Mouse (Mus musculus) left cerebral cortex, adult 8-10 months (tissue): ENCODE measurements around the gene Ipo8. TPM values are rescaled to one million over a fixed set of nuclear protein-coding genes. Genes with fewer than 3 reads are reported as not detected.

Source experiments
- DNase-seq, 2 experiments: peaks; one replicate each; pipeline ENCODE4 v3.0.0; 2022; ENCODE audit warnings: low spot score in 2 of 2
- total RNA-seq, 4 experiments: library from RNA; stranded (reverse); gene quantifications; 2 replicates each; pipeline ENCODE4 v1.2.4; 2022

Ipo8 gene
- 10 to 100 TPM; 40.8 to 46.9 (median 44.0) TPM for total RNA-seq

DNA sequence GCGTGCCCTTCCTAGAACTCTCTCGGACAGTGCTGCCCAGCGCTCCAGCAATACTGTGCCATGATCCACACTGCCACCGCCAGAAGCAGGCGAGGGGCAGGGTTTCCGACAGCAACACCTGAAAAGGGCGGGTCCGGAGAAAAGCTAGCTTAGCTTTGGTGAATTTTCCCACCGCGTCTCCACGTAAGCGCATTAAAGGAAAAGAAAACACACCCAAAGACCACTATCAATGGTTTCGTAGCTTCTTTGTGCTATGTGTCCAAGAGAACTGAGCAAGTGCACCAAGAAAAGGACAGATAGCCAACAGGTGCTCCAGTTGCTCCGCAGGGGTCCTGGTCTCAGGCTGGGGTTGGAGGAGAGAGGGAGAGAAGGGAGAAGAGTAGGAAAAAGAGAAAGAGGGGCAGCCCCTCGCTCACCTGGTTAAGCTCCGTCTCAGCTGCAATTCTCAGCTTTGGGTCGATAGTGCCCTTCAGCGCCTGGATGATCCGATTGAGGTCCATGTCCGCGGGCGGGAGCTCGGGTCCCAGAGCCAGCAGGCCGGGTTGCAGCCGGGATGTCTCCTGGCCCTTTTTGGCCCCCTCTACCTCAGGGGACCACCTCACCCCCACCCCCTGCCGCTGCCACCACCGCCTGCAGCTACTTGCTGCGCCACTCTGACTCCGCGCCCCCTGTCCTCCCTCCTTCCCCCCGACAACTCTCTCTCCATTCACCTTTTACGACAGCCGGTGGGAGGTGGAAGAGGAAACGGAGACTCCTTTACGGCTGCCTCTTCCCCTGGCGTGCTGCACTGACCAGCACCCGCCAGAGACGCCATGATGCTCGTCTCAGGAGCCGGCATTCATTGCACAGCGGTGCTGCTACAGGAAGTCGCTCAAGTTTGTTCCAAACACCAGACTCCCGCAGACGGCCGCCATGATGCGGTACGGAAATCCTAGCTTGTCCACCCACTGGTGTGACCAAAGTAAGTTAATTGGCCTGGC lies at the start of gene Ipo8:
Gene Ipo8 (minus strand): TSS at position 720 of the 980 bp plus-strand sequence.
- DNase-seq: peak; percentile 75 to 98

GRCm38 (mm10) chr6:148873911-148874310 lies 42.6 kb upstream of the Ipo8 start:
- no peak for DNase-seq

GRCm38 (mm10) chr6:148845629-148846028 lies 14.4 kb upstream of the Ipo8 start:
- DNase-seq: no peak

DNA sequence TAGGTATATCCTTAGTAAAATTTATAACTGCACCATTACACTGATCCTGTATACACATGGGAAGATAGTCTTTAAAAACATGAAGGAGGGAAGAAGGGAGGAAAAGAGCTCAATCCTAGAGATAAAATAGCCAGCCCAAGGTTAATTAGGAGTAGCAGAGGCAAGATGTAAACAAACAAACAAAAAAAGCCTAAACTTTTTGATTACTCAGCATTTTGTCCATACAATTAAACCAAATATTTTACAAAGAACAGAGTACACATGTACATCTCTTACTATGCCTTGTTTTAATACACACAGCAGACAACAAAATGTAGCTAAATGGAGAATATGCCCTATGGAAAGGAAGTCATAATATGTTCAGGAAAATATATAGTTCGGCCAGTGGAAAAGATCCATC lies 10.5 kb upstream of the Ipo8 start:
- DNase-seq: no peak

- no peak for DNase-seq
Measured at GRCm38 (mm10) chr6:148838460-148838859, 7.2 kb upstream of the Ipo8 start.

- DNase-seq: no peak
Measured at GRCm38 (mm10) chr6:148831728-148832121, 458 bp upstream of the Ipo8 start.

DNA sequence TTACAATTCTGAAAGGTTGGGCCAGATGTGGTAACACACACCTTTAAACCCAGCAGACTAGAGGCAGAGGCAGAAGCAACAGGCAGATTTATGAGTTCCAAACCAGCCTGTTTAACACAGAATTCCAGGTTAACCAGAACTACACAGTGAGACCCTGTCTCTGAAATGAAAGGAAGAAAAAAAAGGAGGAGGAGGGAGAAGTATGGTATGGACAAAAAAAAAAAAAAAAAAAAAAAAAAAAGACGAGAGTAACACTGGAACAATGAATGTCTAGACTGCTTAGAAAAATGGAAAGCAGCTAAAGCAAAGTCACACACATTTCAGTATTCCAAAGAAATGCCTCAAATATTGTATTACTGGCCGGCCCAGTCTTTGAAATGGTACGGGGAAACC lies 916 bp downstream of the Ipo8 start:
- DNase-seq: no peak

- DNase-seq: peak in 1 of 2 experiments; percentile 6
Measured at GRCm38 (mm10) chr6:148826119-148826518, 5.1 kb downstream of the Ipo8 start.

GRCm38 (mm10) chr6:148818624-148819343 lies 12.5 kb downstream of the Ipo8 start:
- DNase-seq: no peak

GRCm38 (mm10) chr6:148816751-148817150 lies 14.5 kb downstream of the Ipo8 start:
- no peak for DNase-seq

GRCm38 (mm10) chr6:148811117-148811516 lies 20.1 kb downstream of the Ipo8 start:
- no peak for DNase-seq

DNA sequence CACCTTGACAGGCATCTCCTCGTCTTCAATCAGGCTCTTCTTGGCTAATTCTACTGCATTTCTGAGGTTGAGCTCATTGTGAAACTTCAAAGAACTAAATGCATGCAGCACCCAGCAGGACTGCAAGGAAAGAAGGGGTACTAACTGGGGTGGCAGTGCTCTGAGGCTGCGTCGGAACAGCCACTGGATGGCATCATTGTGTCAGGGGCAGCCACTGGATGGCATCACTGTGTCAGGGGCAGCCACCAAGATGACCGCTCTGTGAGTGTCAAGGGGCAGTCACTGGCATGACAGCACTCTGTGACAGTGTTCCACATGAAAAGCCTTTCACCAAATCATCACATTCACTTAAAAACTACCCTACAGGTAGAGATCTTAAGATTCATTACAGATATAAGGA lies 31.5 kb downstream of the Ipo8 start:
- no peak for DNase-seq

GRCm38 (mm10) chr6:148795145-148795544 lies 36.1 kb downstream of the Ipo8 start:
- no peak for DNase-seq

DNA sequence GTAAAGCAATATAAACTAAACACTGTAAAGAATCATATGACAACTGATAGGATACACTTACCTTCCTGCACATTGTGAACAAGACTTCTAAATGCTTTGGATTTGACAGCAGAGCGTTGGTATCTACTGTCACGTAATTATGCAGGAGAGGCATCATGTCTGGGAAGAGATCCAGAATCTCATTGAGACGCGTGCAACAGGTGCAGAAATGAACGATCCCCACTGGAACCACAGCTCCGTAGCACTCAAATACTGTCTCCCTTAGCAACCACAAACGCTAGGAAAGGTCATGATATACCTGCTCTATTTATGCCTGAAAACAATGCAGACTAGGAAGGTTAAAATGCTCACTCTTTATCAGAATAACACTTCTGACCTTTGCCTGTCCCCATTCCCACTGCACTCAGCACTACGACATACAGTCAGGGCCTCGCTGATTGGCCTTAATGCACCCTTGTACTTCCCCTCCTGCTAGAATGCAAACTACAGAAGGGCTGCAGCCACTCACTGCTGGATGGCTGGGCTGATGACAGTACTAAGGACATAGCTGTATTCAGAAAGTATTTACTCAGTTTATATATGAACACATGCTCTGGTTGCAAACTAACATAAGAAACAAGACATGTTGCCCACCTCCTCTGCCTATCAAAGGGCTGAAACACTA lies 42.1 kb downstream of the Ipo8 start:
- no peak for DNase-seq

- DNase-seq: no peak
Measured at GRCm38 (mm10) chr6:148786186-148786585, 45.1 kb downstream of the Ipo8 start.

- no peak for DNase-seq
Measured at GRCm38 (mm10) chr6:148784418-148784817, 46.8 kb downstream of the Ipo8 start.

DNA sequence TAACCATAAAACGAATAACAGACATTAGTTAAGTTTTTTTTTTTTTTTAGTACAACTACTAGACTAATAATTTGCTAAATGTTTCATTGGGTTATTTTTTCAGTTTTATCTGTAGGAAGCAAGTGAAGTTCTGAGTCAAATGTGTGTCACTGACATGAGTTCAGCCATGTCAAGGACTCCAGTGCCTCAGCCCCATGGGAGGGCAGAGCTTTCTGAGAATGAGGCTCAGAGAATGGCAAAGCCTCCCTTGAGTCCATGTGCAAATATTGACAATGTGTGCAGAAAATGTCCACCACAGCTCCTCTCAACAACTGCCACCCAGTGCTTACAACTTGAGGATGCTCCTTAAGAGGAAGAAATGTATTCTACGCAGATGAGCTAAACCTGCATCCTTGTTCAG lies 55.0 kb downstream of the Ipo8 start:
- no peak for DNase-seq

DNA sequence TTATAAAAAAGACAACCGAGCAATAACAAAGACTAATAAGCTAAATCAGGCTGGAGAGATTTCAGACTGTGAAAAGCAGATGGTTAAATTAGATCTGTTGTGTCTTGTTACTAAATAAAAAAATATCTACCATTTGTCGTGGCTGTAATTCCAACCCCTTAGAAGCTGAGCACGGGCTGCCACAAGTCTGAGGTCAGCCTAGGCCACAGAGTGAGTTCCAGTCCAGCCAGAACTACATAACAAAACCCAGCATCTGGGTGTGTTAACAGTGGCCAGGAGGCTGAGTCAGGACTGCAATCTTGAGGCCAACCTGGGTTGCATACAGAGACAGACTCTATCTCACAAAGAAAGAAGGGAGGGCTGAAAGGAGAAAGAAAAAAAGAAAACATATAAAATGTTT lies 59.8 kb downstream of the Ipo8 start:
- no peak for DNase-seq

GRCm38 (mm10) chr6:148768419-148768818 lies 62.8 kb downstream of the Ipo8 start:
- DNase-seq: no peak

GRCm38 (mm10) chr6:148767228-148767627 lies 64.0 kb downstream of the Ipo8 start:
- no peak for DNase-seq

DNA sequence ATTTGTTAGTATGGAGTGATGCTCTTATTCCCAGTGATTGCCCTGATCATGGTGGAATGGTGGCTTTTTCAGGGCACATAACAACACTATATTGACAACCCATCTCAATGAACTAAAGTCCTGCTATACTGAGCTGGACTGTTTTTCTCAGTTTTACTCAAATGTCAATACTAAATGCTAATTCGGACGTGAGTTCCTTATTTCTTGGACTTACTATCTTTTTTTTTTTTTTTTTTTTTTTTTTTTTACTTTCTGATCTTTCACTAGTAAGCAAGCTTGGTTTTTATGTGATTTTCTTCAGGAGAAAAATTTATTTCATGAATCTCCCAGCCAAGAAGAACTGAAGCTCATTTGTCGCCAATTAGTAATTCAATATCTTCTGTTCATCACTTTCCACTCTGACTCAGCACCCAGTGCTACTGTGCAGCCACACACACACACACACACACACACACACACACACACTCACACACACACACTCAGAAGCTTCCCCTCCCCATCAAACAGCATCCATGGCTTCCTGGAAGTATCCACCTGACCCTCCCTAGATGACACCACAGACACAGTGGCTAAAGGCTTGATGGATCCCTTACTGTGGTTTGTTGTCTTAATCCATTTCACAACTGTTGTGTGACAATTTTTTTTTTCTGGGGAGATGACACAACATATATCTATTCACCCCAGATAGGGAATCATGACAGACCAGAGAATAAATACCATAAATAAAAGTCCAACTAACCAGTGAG lies 69.1 kb downstream of the Ipo8 start:
- DNase-seq: no peak
